Mouse (Mus musculus) left cerebral cortex, postnatal 10 days (tissue): ENCODE results near the gene 5730455P16Rik. TPM values are rescaled to one million over a fixed set of nuclear protein-coding genes. Genes with fewer than 3 reads are reported as not detected.
"Not testable (repeated sequence)": the region's sequence is repeated elsewhere in the genome, so short reads cannot be mapped to it uniquely, and the experiment has no call there.

Source experiments
- DNase-seq, 2 experiments: peaks; one replicate each; pipeline ENCODE4 v3.0.0; 2021 to 2022; ENCODE audit warnings: low spot score in 2 of 2, mixed read lengths in 1 of 2; ENCODE audit errors: extremely low spot score in 1 of 2
- intact Hi-C: fragments of 180-260 bp; cut with DNase I; formaldehyde crosslinking; loops from one replicate; pipeline ENCODE4 v1.15.1; 2025
- total RNA-seq, 2 experiments: library from RNA; stranded (reverse); gene quantifications; 2 replicates each; pipeline ENCODE4 v1.2.3; 2021

The 5730455P16Rik gene
- total RNA-seq: 10 to 100 TPM; 47.9 to 52.3 TPM

GRCm38 (mm10) chr11:80377712-80378451, at the start of gene 5730455P16Rik:
Gene 5730455P16Rik (minus strand): TSS chr11:80378034.
- intact Hi-C loops: no loop called here
- peak; percentile 83 to 92 for DNase-seq

GRCm38 (mm10) chr11:80426029-80426813, 48.4 kb upstream of the 5730455P16Rik start:
- intact Hi-C loops: loop anchor here (5.0 kb wide), 1 partner anchor 246 kb away; no protein-coding TSS in a partner anchor
- not testable (repeated sequence) for DNase-seq

- DNase-seq: no peak
- intact Hi-C loops: loop anchor here (5.0 kb wide), 1 partner anchor 247 kb away; no protein-coding TSS in a partner anchor
Observed at GRCm38 (mm10) chr11:80425247-80425778, 47.5 kb upstream of the 5730455P16Rik start.

- intact Hi-C loops: loop anchor here (5.0 kb wide), 1 partner anchor 248 kb away; no protein-coding TSS in a partner anchor
- no peak for DNase-seq
Observed at GRCm38 (mm10) chr11:80424691-80425090, 46.9 kb upstream of the 5730455P16Rik start.

GRCm38 (mm10) chr11:80421421-80422047, 43.7 kb upstream of the 5730455P16Rik start:
- DNase-seq: no peak
- intact Hi-C loops: no loop called here

GRCm38 (mm10) chr11:80420202-80420984, 42.6 kb upstream of the 5730455P16Rik start:
- intact Hi-C loops: no loop called here
- DNase-seq: no peak

- no peak for DNase-seq
- intact Hi-C loops: no loop called here
Observed at GRCm38 (mm10) chr11:80419743-80420142, 41.9 kb upstream of the 5730455P16Rik start.

GRCm38 (mm10) chr11:80417085-80417484, 39.3 kb upstream of the 5730455P16Rik start:
- intact Hi-C loops: no loop called here
- no peak for DNase-seq

GRCm38 (mm10) chr11:80410377-80410776, 32.5 kb upstream of the 5730455P16Rik start:
- intact Hi-C loops: no loop called here
- DNase-seq: no peak

- DNase-seq, intact Hi-C loops: not testable (repeated sequence)
Observed at GRCm38 (mm10) chr11:80407878-80408277, 30.0 kb upstream of the 5730455P16Rik start.

GRCm38 (mm10) chr11:80396617-80397016, 18.8 kb upstream of the 5730455P16Rik start:
- DNase-seq: no peak
- intact Hi-C loops: no loop called here

GRCm38 (mm10) chr11:80395930-80396329, 18.1 kb upstream of the 5730455P16Rik start:
- intact Hi-C loops: no loop called here
- DNase-seq: no peak

GRCm38 (mm10) chr11:80391407-80392120, 13.7 kb upstream of the 5730455P16Rik start:
- no peak for DNase-seq
- intact Hi-C loops: loop anchor here (5.0 kb wide), 1 partner anchor 61 kb away; no protein-coding TSS in a partner anchor

- intact Hi-C loops: loop anchor here (5.0 kb wide), 1 partner anchor 62 kb away; no protein-coding TSS in a partner anchor
- DNase-seq: no peak
Observed at GRCm38 (mm10) chr11:80389885-80390284, 12.1 kb upstream of the 5730455P16Rik start.

- intact Hi-C loops: no loop called here
- no peak for DNase-seq
Observed at GRCm38 (mm10) chr11:80386790-80387189, 9.0 kb upstream of the 5730455P16Rik start.

- intact Hi-C loops: no loop called here
- DNase-seq: no peak
Observed at GRCm38 (mm10) chr11:80385055-80385454, 7.2 kb upstream of the 5730455P16Rik start.

- intact Hi-C loops: no loop called here
- DNase-seq: no peak
Observed at GRCm38 (mm10) chr11:80384461-80384860, 6.6 kb upstream of the 5730455P16Rik start.

- intact Hi-C loops: no loop called here
Observed at GRCm38 (mm10) chr11:80383626-80384046, 5.8 kb upstream of the 5730455P16Rik start.

More at GRCm38 (mm10) chr11:80383626-80384046, 5.8 kb upstream of the 5730455P16Rik start:
- no peak for DNase-seq
